Mouse (Mus musculus) limb, embryonic 10.5 days (tissue): ENCODE data around the gene Sos1. TPM values are rescaled to one million over a fixed set of nuclear protein-coding genes. Genes with fewer than 3 reads are reported as not detected.
A peak's percentile ranks its signal among the peaks of the same experiment; 100 is the strongest.
"Not testable (repeated sequence)": the region's sequence is repeated elsewhere in the genome, so short reads cannot be mapped to it uniquely, and the experiment has no call there.

Experiments
- DNase-seq: peaks from one replicate; pipeline ENCODE4 v3.0.0-alpha.2; 2017; ENCODE audit warnings: low spot score
- H3K27ac ChIP-seq: fragments of 300-500 bp; sonication (generic); 2 replicates; pipeline ENCODE4 v1.5.1; 2016; ENCODE audit warnings: mild to moderate bottlenecking
- H3K27me3 ChIP-seq: fragments of 300-500 bp; sonication (generic); 2 replicates; pipeline ENCODE4 v1.6.1; 2016; ENCODE audit warnings: low read depth, mild to moderate bottlenecking; ENCODE audit not compliant: poor library complexity, severe bottlenecking
- H3K36me3 ChIP-seq: fragments of 300-500 bp; sonication (generic); 2 replicates; pipeline ENCODE4 v1.6.1; 2016; ENCODE audit warnings: mild to moderate bottlenecking, moderate library complexity
- H3K4me1 ChIP-seq: fragments of 300-500 bp; sonication (generic); 2 replicates; pipeline ENCODE4 v1.6.1; 2016
- H3K4me3 ChIP-seq: fragments of 300-500 bp; sonication (generic); 2 replicates; pipeline ENCODE4 v1.5.1; 2016; ENCODE audit warnings: mild to moderate bottlenecking, moderate library complexity
- H3K9me3 ChIP-seq: fragments of 300-500 bp; sonication (generic); replicated peaks from 2 replicates; pipeline ENCODE4 v1.6.1; 2016; ENCODE audit warnings: mild to moderate bottlenecking
- WGBS: fragments of 180-500 bp; shearing (Covaris S2); methylation state at CpG from one replicate; pipeline ENCODE4 v1.1.7; 2016; 5-methylcytosine and 5-hydroxymethylcytosine counted together
- polyA plus RNA-seq: library from polyadenylated mRNA; unstranded; fragments of >200 nt; fragmentation: Nextera tagmentation; extraction: Ambion mirVana; gene quantifications from 2 replicates; pipeline ENCODE4 v1.2.1, GENCODE M21; 2016

The Sos1 gene
- polyA plus RNA-seq, 1 experiment from 2014 or later, result 4.6 TPM

- H3K27ac ChIP-seq, H3K4me3 ChIP-seq, DNase-seq, H3K4me1 ChIP-seq, H3K36me3 ChIP-seq, H3K9me3 ChIP-seq: not testable (repeated sequence)
- H3K27me3 ChIP-seq, result peaks cover 22% of the 10 kb centered on the region
Measured at GRCm38 (mm10) chr17:80378386-80378785, 101.9 kb downstream of the Sos1 start.

GRCm38 (mm10) chr17:80373726-80374096 is 106.5 kb downstream of the Sos1 start:
- H3K27ac ChIP-seq, result peak overlapping the region; percentile 92
- no peak for DNase-seq
- H3K4me1 ChIP-seq, result peaks cover 13% of the 10 kb centered on the region
- peaks cover 46% of the 10 kb centered on the region for H3K27me3 ChIP-seq
- no peaks in the 10 kb centered on the region for H3K9me3 ChIP-seq
- peak overlapping the region; percentile 59 for H3K4me3 ChIP-seq
- no peaks in the 10 kb centered on the region for H3K36me3 ChIP-seq
- WGBS, result 23% methylated on average over 29 of the region's 29 CpGs

- 5% methylated on average over 102 of the region's 102 CpGs for WGBS
- peak; percentile 92 for DNase-seq
- H3K27me3 ChIP-seq, result peaks cover 46% of the 10 kb centered on the region
- H3K4me3 ChIP-seq, result peak within 1 kb of the TSS; percentile 59
- H3K4me1 ChIP-seq, result peaks cover 13% of the 10 kb centered on the region
- H3K36me3 ChIP-seq, result no peaks in the 10 kb centered on the region
- no peaks in the 10 kb centered on the region for H3K9me3 ChIP-seq
- H3K27ac ChIP-seq, result peak within 1 kb of the TSS; percentile 92
Measured at GRCm38 (mm10) chr17:80372989-80373725, 107.1 kb downstream of the Sos1 start, which contains the start of gene Gm10190. Gene Gm10190, minus strand, starts transcription at chr17:80373541.

GRCm38 (mm10) chr17:80368606-80369005 is 111.6 kb downstream of the Sos1 start:
- Histone ChIP-seq H3K9me3 (no peaks in the 10 kb centered on the region), H3K27me3 (peaks cover 25% of the 10 kb centered on the region), H3K36me3 (no peaks in the 10 kb centered on the region), H3K4me1 (peaks cover 10% of the 10 kb centered on the region), H3K27ac (no peak overlapping the region), H3K4me3 (no peak overlapping the region)
- 86% methylated on average over 9 of the region's 9 CpGs for WGBS
- no peak for DNase-seq

GRCm38 (mm10) chr17:80367276-80367675 is 113.0 kb downstream of the Sos1 start:
- H3K27me3 ChIP-seq, result peaks cover 16% of the 10 kb centered on the region
- H3K4me3 ChIP-seq, result no peak overlapping the region
- no peaks in the 10 kb centered on the region for H3K36me3 ChIP-seq
- H3K27ac ChIP-seq, result no peak overlapping the region
- no peaks in the 10 kb centered on the region for H3K4me1 ChIP-seq
- 93% methylated on average over 5 of the region's 5 CpGs for WGBS
- no peak for DNase-seq
- H3K9me3 ChIP-seq, result no peaks in the 10 kb centered on the region

GRCm38 (mm10) chr17:80360245-80360644 is 120.0 kb downstream of the Sos1 start:
- H3K4me1 ChIP-seq, result no peaks in the 10 kb centered on the region
- H3K4me3 ChIP-seq, result no peak overlapping the region
- no peak overlapping the region for H3K27ac ChIP-seq
- no peaks in the 10 kb centered on the region for H3K9me3 ChIP-seq
- no peak for DNase-seq
- WGBS, result 90% methylated on average over 8 of the region's 8 CpGs
- H3K27me3 ChIP-seq, result no peaks in the 10 kb centered on the region
- H3K36me3 ChIP-seq, result no peaks in the 10 kb centered on the region

GRCm38 (mm10) chr17:80347234-80347633 is 133.0 kb downstream of the Sos1 start:
- no peak for DNase-seq

GRCm38 (mm10) chr17:80346591-80347125 is 133.6 kb downstream of the Sos1 start:
- no peak for DNase-seq
- 71% methylated on average over 11 of the region's 11 CpGs for WGBS
- Histone ChIP-seq H3K4me3 (no peak overlapping the region), H3K9me3 (no peaks in the 10 kb centered on the region), H3K36me3 (no peaks in the 10 kb centered on the region), H3K27ac (0 out of 2 replicates have a peak overlapping the region, but pooled peaks have one; percentile 25), H3K4me1 (peaks cover 11% of the 10 kb centered on the region; the same call in 1 of the 2 replicates), H3K27me3 (no peaks in the 10 kb centered on the region)

More at GRCm38 (mm10) chr17:80347234-80347633, 133.0 kb downstream of the Sos1 start:
- H3K4me3 ChIP-seq, result no peak overlapping the region
- H3K36me3 ChIP-seq, result no peaks in the 10 kb centered on the region
- peaks cover 11% of the 10 kb centered on the region; the same call in 1 of the 2 replicates for H3K4me1 ChIP-seq
- peak overlapping the region; percentile 12; the same call in 1 of the 2 replicates for H3K27ac ChIP-seq
- H3K27me3 ChIP-seq, result no peaks in the 10 kb centered on the region
- 64% methylated on average over 6 of the region's 6 CpGs for WGBS
- H3K9me3 ChIP-seq, result no peaks in the 10 kb centered on the region

- WGBS, result 80% methylated on average over 4 of the region's 4 CpGs
Measured at GRCm38 (mm10) chr17:80345277-80345676, 135.0 kb downstream of the Sos1 start.

More at GRCm38 (mm10) chr17:80345277-80345676, 135.0 kb downstream of the Sos1 start:
- H3K4me3 ChIP-seq, result no peak overlapping the region
- H3K27me3 ChIP-seq, result no peaks in the 10 kb centered on the region
- peak; percentile 35 for DNase-seq
- H3K4me1 ChIP-seq, result peaks cover 11% of the 10 kb centered on the region; the same call in 1 of the 2 replicates
- H3K27ac ChIP-seq, result no peak overlapping the region
- no peaks in the 10 kb centered on the region for H3K9me3 ChIP-seq
- H3K36me3 ChIP-seq, result no peaks in the 10 kb centered on the region

Other genes starting within 250 kb of the Sos1 start
- 20.0 and 23.9 TPM in 2 replicates for gene Morn2, start 190.2 kb downstream of the Sos1 start, polyA plus RNA-seq
- 16.9 and 22.2 TPM in 2 replicates for gene Dhx57, start 190.0 kb downstream of the Sos1 start, polyA plus RNA-seq
- gene Arhgef33, start 173.0 kb downstream of the Sos1 start, polyA plus RNA-seq, result 0.48 and 0.85 TPM in 2 replicates
- 1.1 TPM in 1 of 2 replicates, not detected in the other for gene Gm10190, start 106.9 kb downstream of the Sos1 start, polyA plus RNA-seq
- 0.14 and 0.51 TPM in 2 replicates for gene Cdkl4, start 97.4 kb upstream of the Sos1 start, polyA plus RNA-seq
- gene Map4k3, start 248.0 kb upstream of the Sos1 start, polyA plus RNA-seq, result 19.3 and 25.3 TPM in 2 replicates